Mouse (Mus musculus): Measurements from ENCODE around the gene Epas1.

Epas1 gene

DNA sequence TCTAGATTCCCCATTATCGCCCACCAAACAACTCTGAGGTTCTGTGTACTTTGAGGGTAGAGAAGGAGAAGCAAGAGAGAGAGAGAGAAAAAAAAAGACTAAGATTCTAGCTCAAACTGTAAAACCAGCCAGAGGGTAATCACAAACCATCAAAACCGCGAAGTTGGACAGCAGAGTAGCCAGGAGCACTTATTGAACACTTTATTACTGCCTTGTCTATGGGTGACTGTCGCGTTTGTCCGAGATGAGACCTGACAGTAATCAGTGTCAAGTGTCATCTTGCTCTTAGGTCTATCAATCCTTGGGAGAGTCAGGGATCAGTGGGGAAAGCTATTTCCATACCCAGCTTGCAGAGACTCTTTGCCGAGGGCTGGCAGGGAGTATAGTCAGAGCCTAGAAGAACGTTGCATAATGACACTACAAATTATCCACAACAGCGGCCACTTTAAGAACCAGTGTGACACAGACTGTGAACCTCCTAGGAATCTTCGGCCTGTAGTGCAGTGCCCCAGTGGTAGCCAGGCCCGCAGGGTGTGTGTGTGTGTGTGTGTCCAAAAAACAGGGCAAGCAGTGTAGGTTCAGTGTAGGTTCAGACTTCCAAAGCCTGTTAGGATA, 2.2 kb downstream of the Epas1 start:
- WGBS: 42% methylated on average over 11 of the region's 11 CpGs

DNA sequence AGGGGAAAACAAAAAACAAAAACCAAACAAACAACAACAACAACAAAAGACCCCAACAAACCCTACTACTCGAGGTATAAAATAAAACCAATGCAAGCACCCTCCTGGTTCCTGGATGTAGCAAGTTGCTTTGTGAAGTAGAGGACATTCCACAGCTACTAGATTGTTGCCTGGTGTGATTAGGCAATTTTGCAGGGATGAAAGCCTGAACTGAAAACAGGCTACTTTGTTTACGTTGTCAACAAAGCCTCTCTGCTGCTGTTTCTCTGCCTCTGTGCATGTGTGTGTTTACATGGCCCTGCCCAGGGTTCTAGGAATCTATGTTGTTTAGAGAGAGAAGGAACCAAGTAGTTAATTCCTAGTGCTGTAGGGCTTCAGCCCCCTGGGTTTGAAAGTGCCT, 4.1 kb downstream of the Epas1 start:
- WGBS: 38% methylated on average over 2 of the region's 2 CpGs

DNA sequence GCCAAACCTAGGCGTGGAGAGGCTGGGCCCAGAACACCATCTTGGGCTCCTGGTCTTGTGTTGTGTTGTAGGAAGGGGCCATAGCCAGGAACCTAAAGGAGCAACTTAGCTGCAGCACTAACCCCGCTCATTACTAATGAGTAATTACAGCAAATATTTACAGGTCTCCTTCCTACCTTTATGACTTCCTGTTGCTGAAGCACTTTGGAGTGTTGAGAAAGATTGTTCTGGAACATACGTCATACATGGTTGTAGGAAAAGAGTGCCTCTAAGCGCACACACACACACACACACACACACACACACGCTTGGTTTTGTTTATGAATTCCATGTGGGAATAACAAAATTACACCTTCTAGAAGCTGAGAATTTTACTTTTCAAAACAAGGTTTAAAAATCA, 8.4 kb downstream of the Epas1 start:
- WGBS: 82% methylated on average over 5 of the region's 5 CpGs

DNA sequence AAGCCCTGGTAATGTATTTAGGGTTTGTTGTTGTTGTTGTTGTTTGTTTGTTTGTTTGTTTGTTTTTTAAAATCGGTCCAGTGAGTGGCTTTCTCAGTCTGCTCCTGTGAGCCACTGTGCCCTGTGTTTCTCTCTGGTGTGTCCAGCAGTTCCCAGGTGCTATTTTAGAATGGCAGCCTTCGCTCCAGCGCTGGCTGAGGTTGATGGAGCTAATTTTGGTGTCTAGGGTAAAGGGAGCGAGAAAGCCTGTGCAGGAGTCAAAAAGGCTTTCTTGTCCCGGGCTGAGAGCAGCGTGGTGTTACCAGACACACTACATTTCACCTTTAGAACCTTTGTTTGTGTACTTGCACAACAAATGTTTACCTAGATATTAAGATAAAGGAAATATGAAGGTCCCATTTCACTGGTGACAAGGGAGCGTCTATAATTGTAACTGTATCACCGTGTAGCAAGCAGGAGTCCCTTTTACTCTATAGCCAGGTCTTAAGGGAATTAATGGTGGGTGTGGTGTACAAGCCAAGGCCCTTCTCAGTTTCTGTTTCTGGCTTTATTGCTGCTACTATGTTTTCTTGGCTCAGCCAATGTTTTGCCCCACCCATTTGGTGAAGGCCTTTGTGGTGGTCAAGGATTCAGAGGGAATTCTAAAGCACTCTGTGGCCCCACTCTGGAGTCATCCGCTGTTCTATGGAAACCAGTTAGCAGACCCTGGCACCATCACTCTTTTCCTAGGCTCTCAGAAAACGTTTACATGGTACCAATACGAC, 9.2 kb downstream of the Epas1 start:
- 70% methylated on average over 11 of the region's 11 CpGs for WGBS

DNA sequence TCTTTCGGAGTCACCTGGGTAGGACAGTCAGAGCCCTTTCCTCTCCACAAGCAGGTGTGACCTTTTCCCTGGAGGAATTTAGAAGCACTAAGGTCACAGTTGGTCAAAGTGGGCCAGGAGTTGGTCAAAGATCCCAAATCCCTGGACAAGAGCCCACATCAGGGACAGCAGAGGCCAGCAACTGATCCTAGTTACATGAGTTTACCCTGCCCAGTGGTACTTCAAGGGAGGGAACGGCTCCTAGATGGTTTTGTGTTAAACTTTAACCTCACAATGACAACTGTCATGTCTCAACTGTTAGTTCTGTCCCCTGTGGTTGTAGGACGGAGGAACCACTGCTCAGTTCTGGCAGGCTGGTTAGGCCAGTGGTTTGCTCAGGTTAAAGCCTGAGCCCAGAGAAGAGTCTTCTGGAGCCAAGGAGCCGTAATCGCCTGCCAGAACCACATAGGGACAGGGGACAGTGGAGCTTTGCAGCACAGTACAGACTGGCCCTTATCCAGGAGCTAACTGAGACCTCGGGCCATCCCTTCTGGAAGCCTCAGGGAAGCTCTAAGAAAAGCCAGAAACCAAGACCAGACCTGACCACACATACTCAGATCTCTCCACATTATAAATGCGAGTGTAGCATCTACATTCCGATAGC, 12.4 kb downstream of the Epas1 start:
- 73% methylated on average over 8 of the region's 8 CpGs for WGBS

DNA sequence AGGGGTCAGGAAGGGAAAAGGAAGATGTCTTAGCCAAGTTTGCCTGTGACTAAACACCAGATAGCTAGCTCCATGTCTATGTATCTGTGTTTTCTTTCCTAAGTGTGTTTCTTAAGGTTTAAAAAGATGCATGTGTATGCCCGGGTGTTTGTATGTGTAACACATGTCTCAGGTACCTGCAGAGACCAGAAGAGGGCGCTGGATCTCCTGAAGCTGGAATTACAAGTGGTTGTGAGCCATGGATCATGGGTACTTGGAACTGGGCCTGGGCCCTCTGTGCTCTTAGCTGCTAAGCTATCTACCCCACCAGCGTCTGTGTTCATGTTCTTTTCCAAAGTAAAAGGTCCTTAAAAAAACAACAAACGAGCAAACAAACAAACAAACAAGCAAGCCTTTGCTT, 12.9 kb downstream of the Epas1 start:
- WGBS: 82% methylated on average over 4 of the region's 4 CpGs

DNA sequence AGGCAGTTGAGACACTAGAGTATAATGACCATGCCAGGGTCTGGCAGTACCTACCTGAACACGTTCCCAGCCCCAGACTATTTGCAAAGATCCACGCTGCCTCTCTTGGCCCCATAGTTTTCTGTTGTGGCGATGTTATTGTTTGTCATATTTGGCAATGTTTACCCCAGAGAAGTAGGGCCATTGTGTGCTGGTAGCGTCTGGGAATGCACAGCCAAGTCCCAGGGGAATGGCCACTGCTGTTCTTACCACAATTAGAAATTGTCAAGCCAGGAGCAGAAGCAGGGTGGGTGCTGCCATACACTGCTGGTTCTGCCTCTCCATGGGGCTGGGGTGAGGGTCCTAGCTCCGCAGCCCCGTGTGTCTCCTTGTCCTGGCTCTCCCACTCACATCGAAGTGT, 15.1 kb downstream of the Epas1 start:
- 55% methylated on average over 7 of the region's 7 CpGs for WGBS

DNA sequence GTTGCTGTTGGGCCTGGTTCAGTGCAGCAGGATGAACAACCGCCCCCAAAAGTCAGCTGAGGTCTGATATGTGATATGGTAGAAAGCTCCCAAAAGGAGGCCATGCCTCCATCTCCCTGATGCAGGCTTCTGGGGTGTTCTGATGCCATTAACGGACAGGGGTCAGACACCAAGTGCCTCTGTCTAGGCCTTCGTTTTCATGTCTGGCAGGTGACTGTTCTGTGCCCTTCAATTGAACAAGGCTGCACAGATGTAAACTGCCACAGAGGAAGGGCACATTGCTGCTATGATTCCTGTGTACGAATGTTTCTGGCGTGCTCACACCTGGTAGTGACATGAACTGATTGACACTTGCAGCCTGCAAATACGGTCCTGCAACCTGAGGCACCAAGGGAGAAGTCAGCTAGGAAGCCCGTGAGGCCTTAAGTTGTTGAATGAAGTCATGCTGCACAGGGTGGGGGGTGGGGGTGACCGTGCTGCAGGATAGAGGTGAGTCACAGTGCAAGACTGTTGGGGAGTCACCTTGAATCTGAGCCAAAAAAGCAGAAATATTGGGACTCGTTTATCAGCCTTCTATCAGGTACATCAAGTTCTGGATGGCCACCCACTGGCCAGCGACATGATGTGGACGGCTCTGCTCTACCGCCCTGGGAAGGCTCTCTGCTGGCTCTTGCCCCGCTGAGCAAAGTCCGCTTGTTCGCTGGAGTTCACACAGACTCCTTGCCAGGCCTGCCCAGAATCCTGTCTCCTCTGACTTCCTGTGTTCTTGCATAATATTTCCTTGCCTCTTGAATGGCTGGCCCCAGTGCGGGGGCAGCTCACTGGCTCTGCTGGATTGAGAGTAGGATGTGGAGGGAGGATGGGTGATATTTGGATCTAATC, 16.1 kb downstream of the Epas1 start:
- 61% methylated on average over 16 of the region's 16 CpGs for WGBS

DNA sequence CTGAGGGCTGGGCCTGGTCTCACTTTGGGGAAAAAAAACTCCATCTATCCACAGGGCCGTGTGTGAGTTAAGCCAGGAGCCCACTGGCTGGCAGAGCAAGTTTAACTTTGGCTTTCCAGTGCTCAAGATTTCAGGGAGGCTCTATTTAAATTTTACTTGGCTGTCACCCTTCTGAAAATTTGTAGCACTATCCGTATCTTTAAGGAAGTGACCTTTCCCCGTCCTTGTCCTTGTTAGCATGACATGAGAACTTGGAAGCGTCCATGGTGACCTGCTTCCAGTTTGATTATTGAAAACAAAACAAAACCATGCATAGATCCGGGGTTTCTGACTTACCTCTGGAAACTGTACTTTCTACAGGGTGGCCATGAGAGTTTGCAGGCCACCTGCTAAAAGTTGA, 17.3 kb downstream of the Epas1 start:
- 70% methylated on average over 5 of the region's 5 CpGs for WGBS

DNA sequence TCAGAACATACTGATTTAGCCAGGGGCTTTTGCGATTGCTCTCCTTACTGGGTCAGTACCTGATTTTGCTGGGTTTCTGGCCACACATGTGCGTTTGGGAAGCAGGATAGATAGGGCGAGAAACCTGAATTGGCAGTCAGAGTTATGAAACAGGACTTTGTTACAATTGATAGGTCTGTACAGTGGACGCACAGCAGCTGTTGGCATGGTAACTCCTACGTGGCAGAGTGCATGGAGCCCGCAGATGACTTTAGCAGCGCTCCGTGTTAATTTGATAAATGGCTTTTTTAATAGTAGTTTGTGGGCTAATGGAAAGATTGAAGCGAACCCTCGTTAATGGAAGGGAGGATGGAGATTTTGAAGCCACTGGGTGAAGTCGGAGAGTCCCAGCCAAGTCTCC, 18.5 kb downstream of the Epas1 start:
- WGBS: 53% methylated on average over 11 of the region's 11 CpGs

DNA sequence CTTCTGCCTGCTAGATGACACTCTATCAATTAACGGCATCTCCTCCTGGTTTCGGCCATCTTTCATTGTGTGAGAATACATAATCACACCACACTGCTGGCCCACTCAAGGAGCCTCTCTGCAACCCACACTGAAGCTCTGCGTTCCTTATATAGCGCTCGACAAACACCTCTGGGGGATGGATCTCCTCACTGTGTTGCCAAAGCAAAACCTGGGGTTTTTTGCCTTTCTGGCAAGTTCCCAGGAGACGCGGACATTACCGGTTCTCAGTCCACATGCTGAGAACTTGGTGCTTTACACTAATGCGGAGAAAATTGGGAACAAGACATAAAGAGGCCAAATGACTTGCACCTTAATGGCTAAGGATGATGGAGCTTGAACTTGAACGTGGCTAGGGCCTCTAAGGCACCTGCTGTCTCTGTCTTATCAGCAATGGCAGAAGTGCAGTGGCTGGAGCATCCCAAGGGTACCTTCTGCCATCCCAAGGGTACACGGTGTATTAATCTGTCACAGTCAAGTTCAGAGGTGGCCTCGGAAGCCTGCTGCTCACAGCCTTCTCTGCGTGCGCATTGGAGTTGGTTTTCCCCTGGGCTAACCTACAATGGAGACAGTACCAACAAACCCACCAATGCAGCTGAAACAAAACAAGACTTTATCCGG, 19.6 kb downstream of the Epas1 start:
- WGBS: 65% methylated on average over 15 of the region's 15 CpGs

DNA sequence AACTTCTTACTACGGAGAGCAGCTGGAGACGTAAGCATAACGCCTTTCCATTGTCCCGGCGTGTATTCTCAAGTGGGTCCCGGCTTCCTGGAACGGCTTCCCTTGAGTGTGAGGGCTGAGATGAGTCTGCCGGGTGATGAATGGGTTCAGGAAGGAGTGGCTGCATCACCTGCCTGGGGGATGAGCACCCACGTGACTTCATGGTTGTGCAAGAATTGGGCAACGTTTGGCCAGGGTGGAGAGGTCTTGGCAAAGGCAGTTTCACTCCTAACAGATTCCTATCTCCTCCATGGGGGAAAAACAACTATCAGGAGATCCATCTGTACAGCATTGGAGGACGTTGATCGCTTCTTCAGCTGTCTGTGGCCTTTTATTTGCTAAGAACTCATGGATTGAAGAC, 23.0 kb downstream of the Epas1 start:
- WGBS: 79% methylated on average over 12 of the region's 12 CpGs

DNA sequence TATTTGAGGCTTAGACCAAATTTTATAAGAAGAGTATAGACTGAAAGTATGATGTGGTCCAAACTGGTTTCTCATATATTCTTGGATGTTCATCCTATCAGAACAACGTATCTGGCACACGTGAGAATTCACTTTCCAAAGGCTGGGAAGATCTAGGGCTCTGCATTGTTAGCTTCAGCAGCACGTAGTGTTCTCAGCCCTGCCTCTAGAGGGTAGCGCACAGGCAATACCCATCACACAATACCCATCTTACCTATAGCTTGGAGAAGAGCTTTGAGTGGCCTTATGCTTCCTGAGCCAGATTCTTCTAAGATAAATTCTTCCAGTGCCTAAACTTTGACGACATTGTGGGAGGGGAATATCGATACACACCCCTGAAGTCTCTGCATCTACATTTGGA, 24.6 kb downstream of the Epas1 start:
- WGBS: 80% methylated on average over 6 of the region's 6 CpGs

DNA sequence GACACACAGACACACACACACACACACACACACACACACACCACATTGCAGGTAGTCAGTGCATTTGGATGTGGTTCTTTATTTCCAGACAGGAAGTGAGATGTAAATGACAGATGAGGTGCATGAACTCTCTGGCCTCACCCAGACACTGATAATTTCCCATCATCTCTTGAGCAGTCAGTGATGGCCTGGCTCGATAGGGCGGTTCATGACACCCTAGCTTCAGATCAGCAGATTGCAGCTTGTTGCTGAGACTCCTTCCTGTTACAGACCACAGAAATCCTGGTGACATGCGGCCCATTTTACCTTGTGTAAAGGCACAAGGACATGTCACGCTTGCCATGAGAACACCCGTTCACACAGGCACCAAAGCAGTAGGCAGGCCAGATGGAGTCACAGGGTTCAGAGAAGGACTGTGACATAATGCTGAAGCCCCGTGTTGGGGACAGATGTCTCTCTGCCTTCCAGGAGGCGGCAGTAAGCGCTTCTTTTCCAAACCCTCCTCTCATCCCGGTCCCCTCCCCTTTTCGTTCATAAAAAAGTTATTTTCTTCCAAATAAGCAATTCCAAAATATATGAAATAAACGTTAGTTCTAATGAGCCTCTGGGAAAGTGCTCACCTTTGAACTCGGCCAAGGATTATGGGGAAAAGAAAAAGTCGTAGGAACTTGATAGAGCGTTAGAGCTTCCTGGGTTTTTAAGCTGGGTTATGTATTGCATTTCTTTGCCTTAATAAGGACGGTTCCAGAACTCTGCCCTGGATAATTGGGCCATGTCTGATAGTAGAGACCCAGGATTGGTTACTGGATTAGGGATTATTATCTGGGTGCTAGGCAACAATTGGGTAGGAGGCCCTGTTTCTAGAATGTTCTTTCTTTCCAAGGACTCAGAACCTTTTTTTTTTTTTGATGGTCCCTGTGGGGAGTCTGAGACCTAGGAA, 26.0 kb downstream of the Epas1 start:
- 51% methylated on average over 15 of the region's 15 CpGs for WGBS

DNA sequence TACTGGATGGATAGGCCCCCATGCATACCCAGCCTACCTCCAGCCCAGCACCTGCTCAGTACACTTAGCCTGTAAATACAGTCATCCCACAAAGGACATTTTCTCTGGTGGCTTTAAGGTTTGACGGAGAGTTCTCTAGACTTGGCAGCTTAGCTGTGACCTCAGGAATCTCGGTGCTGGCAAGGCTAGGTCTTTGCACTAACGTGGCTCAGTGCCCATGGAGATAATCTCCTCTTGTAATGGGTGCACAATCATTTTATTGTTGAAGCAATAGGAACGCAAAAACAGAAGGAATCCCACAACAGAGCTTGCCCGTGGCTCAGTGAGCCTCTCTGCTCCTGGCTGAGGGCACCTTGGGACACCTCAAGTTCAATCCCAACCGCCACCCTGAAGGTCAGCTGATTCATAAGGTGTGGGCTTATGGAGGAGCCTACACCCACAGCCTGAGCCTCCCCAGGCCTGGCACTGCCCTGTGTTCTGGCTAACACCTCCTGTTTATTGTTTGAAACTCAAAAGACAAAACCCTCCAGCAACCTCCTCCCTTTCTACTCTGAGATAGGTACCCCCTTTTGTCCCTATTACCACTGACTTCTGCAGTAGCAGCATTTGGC, 27.3 kb downstream of the Epas1 start:
- WGBS: 50% methylated on average over 6 of the region's 6 CpGs

DNA sequence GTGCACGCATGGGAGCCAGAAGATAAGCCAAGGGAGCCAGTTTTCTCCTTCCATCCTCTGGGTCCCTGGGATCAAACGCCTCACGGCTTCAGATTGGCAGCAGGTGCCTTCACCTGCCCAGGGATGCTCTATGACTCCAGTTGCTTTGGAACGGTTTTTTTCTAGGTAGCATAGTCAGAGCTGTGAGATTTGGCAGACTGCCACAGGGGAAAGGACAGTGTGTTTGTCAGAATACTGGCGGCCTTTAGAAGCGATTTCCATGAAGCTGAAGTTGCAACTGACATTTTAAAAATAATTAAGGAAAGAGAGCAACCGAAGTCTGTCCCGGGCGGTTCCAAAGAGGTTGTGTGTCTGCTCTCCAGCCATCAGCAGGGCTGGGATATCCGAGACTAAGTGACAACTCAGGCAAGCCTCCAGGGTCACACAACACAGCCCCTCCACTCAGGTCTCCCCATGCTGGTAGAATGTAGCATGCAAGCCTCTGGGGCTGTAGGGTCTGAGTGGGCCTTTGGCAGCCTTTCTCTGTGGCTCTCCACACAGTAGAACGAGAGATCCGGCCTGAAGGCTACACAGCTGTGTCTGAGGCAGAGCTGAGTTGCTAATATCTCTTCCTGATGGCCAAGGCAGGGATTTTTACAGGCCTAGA, 28.4 kb downstream of the Epas1 start:
- WGBS: 58% methylated on average over 12 of the region's 12 CpGs

DNA sequence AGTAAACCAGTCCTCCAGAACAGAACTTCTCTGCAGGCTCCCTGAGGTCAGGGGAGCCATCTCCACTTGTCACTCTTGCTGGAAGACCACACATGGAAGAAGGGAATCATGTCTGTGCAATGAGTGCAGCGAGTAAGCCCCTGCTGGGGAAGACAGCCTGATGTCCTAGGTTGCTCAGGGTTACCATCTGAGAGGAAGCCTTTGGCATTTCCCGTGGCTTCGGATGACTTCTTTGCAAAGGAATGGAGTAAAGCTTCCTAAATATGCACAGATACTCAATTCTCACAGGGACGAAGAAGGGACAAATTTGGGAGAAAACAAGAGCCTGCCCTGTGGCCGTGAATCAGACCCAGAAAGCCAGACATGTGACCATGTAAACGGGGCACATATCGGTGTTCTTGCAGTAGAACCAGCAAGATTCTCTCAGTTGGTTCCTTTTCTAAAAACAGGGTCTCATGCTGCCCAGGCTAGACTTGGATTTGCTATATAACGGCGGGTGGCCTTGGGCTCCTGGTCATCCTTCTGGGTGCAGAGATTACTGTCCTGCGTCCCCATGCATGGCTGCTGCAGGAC, 31.0 kb downstream of the Epas1 start:
- WGBS: 69% methylated on average over 10 of the region's 10 CpGs

DNA sequence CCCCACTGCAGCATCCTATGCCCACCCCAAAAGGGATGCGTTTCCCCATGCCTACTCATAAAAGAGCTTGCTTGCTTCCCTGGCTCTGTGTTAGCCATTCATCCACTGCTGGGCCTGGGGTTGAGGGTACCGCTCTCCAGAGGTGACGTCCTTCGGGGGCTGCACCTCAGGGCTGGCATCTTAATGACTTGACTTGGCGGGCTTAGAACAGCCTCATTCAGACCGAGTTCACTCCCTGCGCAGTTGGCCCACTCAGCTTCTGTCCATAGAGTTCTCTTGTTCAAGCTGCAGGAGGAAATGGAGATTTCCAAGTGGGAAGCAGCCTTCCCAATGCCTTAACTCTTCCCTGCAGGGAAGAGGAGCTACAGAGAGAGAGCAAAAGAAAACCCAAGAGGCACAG, 32.1 kb downstream of the Epas1 start:
- WGBS: 31% methylated on average over 7 of the region's 7 CpGs

DNA sequence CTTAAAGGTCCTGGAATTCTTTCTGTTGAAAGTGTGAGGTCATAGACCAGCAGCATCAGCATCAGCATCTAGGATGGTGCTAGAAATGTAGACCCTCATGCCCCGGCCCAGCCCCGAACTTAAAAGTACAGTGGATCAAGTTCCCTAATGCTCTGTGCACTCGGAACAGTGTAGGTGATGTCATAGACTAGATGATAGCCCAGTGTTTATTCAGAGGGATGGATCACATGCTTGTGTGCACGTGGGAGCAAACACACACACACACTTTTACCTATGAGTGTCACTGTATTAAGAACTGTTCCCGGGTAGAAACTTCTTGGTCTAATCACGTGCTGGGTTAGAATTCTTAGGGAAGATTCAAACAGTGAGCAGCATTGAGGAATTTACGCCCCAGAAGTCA, 33.0 kb downstream of the Epas1 start:
- WGBS: 71% methylated on average over 7 of the region's 7 CpGs
